ENCODE assay signal across 8 mouse cellular contexts in the genomic region with DNA sequence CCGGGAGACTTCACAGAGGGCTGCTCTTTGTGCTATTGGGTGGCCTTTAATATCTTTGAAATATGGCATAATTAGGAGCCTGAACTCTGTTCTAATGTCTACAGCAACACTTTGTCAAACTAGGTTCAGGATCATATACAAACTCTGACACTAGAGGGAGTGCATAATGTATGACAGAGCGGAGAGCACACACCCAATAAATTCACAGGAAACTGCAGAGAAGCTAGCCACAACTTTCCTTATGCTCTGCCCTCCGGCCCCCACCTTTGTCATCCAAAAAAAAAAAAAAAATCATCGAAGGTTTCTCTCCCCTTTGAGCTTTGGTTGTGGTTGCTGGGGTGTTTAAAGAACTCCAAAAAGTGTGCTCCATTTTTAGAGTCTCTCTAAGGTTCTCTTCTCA.
DNase-seq lines count a peak whose midpoint lies in the region; ATAC-seq lines count a peak whose summit lies in the region.

No protein-coding gene starts in this region.

- no peak overlapping the region for H3K4me3 ChIP-seq in kidney, embryonic 14.5 days (ENCODE audit: low read length)

- peak; percentile 35; the same call in 1 of the 2 replicates for ATAC-seq in kidney, embryonic 14.5 days (ENCODE audit: low FRiP score, low TSS enrichment)
- peak; percentile 95 for ATAC-seq in common myeloid progenitor, adult 5-6 weeks (replicated peaks; ENCODE audit: low read depth, poor library complexity, severe bottlenecking)

- no peaks in the 10 kb centered on the region for H3K27me3 ChIP-seq in kidney, embryonic 14.5 days (ENCODE audit: control insufficient read depth, insufficient read depth, low read length)

- no peak overlapping the region for H3K27ac ChIP-seq in kidney, embryonic 14.5 days (ENCODE audit: low read depth, low read length)

- 41% methylated on average over 4 of the region's 4 CpGs for WGBS in kidney, embryonic 14.5 days

- no peak overlapping the region for H3K9ac ChIP-seq in kidney, embryonic 14.5 days (ENCODE audit: low read depth, low read length)

- H3K4me2 ChIP-seq in kidney, embryonic 14.5 days (replicated peaks; ENCODE audit: low read depth, low read length): no peak overlapping the region

- no peaks in the 10 kb centered on the region for H3K9me3 ChIP-seq in kidney, embryonic 14.5 days (ENCODE audit: control insufficient read depth, low read length)

- H3K36me3 ChIP-seq in kidney, embryonic 14.5 days (ENCODE audit: control insufficient read depth, insufficient read depth, low read length): no peaks in the 10 kb centered on the region

- H3K4me1 ChIP-seq in kidney, embryonic 14.5 days (ENCODE audit: control insufficient read depth, insufficient read depth, low read length): no peaks in the 10 kb centered on the region

- DNase-seq in kidney, postnatal 25 days: no peak
- DNase-seq in CD8-positive naive resting alpha-beta T cell, adult 2 months (ENCODE audit: low read depth in 2 of 2, low spot score in 2 of 2): peak; percentile 24 to 46
- peak; percentile 82 for DNase-seq in naive thymus-derived CD4-positive, alpha-beta T cell, adult 2 months (ENCODE audit: low read depth)
- no peak for DNase-seq in spleen, postnatal 14 days (ENCODE audit: low spot score in 2 of 2)
- DNase-seq in gastrocnemius, postnatal 25 days: no peak
- DNase-seq in cerebellum, postnatal 36 days: no peak

Comparison
In these comparisons a context has a peak if more than half of its experiments do, and no peak if none do; other contexts are left out.
1. DNase-seq: peak in CD8-positive naive resting alpha-beta T cell, adult 2 months (2 of 2) and naive thymus-derived CD4-positive, alpha-beta T cell, adult 2 months (single experiment); none in kidney, postnatal 25 days (0 of 2), spleen, postnatal 14 days (0 of 2), gastrocnemius, postnatal 25 days (single experiment) and cerebellum, postnatal 36 days (0 of 2).